Mouse (Mus musculus): Measurements from ENCODE around the gene Anks1b. TPM values are rescaled to one million over a fixed set of nuclear protein-coding genes. Genes with fewer than 3 reads are reported as not detected.
A peak's percentile ranks its signal among the peaks of the same experiment; 100 is the strongest.

Anks1b gene
- polyA plus RNA-seq, 1 experiment from 2014 or later, result 13.0 TPM

DNA sequence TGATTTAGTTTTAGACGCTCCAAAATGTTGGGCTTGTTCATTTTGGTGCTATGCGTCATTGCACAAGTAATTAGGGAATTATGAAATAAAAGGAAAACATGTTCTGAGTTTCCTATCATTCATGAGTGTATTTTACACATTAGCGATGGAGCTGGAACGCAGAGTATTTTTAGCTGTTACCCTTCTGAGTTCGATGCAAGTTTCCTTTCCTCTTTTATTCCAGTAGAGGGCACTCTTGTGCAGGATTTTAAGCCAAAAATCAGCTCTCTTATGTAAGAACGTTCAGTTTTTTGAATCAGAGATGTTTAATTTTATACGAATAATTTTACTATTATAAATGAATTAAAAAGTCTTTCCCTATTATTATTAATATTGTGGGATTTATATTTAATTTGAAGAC is 208.3 kb downstream of the Anks1b start:
- 23% methylated on average over 7 of the region's 7 CpGs for WGBS
- Histone ChIP-seq H3K4me3 (ENCODE audit: low read depth, low read length) (no peak overlapping the region), H3K4me1 (replicated peaks; ENCODE audit: control insufficient read depth, insufficient read depth, low read length) (no peaks in the 10 kb centered on the region), H3K27me3 (ENCODE audit: control insufficient read depth, insufficient read depth, low read length) (no peaks in the 10 kb centered on the region), H3K4me2 (replicated peaks; ENCODE audit: low read depth, low read length) (no peak overlapping the region), H3K9ac (ENCODE audit: low read depth, low read length) (no peak overlapping the region), H3K27ac (ENCODE audit: low read depth, low read length) (no peak overlapping the region), H3K36me3 (ENCODE audit: control insufficient read depth, insufficient read depth, low read length) (no peaks in the 10 kb centered on the region), H3K9me3 (ENCODE audit: control insufficient read depth, low read length) (no peaks in the 10 kb centered on the region)
- DNase-seq (ENCODE audit: low spot score), result peak; percentile 35
- ATAC-seq (ENCODE audit: low FRiP score), result no peak

DNA sequence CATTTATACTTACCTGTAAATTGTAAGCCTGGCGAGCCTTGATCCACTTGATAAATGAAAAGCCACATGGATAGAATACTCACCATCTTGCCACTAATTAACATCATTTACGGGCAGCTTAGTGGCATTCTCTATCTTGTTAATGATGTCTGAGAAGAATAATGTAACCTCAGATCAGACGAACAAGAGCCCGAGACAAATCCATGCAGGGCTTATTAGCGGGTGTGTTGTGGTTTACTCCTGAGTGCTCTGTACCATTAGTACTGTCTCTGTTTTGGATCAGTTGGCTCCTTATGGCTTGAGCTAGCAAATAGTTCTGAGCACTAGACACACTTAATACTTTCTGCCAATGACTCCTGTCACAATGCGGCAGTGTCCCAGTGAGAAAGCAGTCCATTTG is 220.6 kb downstream of the Anks1b start:
- no peak for ATAC-seq (ENCODE audit: low FRiP score)

GRCm38 (mm10) chr10:90112662-90113061 is 239.4 kb downstream of the Anks1b start:
- 63% methylated on average over 5 of the region's 5 CpGs for WGBS
- Histone ChIP-seq H3K4me2 (replicated peaks; ENCODE audit: low read depth, low read length) (no peak overlapping the region), H3K4me1 (replicated peaks; ENCODE audit: control insufficient read depth, insufficient read depth, low read length) (no peaks in the 10 kb centered on the region), H3K9me3 (ENCODE audit: control insufficient read depth, low read length) (no peaks in the 10 kb centered on the region), H3K27me3 (ENCODE audit: control insufficient read depth, insufficient read depth, low read length) (no peaks in the 10 kb centered on the region), H3K36me3 (ENCODE audit: control insufficient read depth, insufficient read depth, low read length) (no peaks in the 10 kb centered on the region), H3K4me3 (ENCODE audit: low read depth, low read length) (no peak overlapping the region), H3K9ac (ENCODE audit: low read depth, low read length) (no peak overlapping the region), H3K27ac (ENCODE audit: low read depth, low read length) (no peak overlapping the region)
- ATAC-seq (ENCODE audit: low FRiP score) (no peak), DNase-seq (ENCODE audit: low spot score) (no peak)

More for the DNA sequence above, 220.6 kb downstream of the Anks1b start:
- no peak overlapping the region for H3K27ac ChIP-seq (ENCODE audit: low read depth, low read length)
- no peaks in the 10 kb centered on the region for H3K4me1 ChIP-seq (replicated peaks; ENCODE audit: control insufficient read depth, insufficient read depth, low read length)
- DNase-seq (ENCODE audit: low spot score), result no peak
- H3K4me2 ChIP-seq (replicated peaks; ENCODE audit: low read depth, low read length), result no peak overlapping the region
- H3K9ac ChIP-seq (ENCODE audit: low read depth, low read length), result no peak overlapping the region
- H3K27me3 ChIP-seq (ENCODE audit: control insufficient read depth, insufficient read depth, low read length), result no peaks in the 10 kb centered on the region
- H3K36me3 ChIP-seq (ENCODE audit: control insufficient read depth, insufficient read depth, low read length), result no peaks in the 10 kb centered on the region
- WGBS, result 91% methylated on average over 6 of the region's 6 CpGs
- no peaks in the 10 kb centered on the region for H3K9me3 ChIP-seq (ENCODE audit: control insufficient read depth, low read length)
- no peak overlapping the region for H3K4me3 ChIP-seq (ENCODE audit: low read depth, low read length)

DNA sequence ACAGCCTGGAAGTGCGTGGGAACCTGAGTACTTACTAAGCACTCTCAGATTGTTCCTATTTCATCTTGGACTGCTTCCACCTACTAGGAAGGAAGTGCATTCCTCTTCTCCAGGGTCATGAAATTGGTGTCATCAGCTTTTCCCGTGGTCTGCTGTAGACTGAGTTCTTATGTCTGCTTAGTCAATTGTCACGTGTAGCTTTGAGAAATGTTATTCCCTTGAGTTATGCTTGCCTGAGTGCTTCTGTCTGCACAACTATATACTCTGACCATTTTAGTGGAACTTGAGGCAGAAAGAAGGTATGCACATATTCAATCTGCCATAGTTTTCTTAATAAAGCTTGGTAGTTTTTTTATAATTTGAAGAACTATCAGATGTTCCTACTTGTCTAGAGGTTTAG is 243.6 kb downstream of the Anks1b start:
- Histone ChIP-seq H3K9me3 (ENCODE audit: control insufficient read depth, low read length) (no peaks in the 10 kb centered on the region), H3K27me3 (ENCODE audit: control insufficient read depth, insufficient read depth, low read length) (no peaks in the 10 kb centered on the region)
- no peak for ATAC-seq (ENCODE audit: low FRiP score)

GRCm38 (mm10) chr10:90117836-90118235 is 244.5 kb downstream of the Anks1b start:
- Histone ChIP-seq H3K4me1 (replicated peaks; ENCODE audit: control insufficient read depth, insufficient read depth, low read length) (no peaks in the 10 kb centered on the region), H3K36me3 (ENCODE audit: control insufficient read depth, insufficient read depth, low read length) (no peaks in the 10 kb centered on the region), H3K9me3 (ENCODE audit: control insufficient read depth, low read length) (no peaks in the 10 kb centered on the region), H3K27me3 (ENCODE audit: control insufficient read depth, insufficient read depth, low read length) (no peaks in the 10 kb centered on the region), H3K4me3 (ENCODE audit: low read depth, low read length) (no peak overlapping the region), H3K9ac (ENCODE audit: low read depth, low read length) (no peak overlapping the region), H3K4me2 (replicated peaks; ENCODE audit: low read depth, low read length) (no peak overlapping the region), H3K27ac (ENCODE audit: low read depth, low read length) (no peak overlapping the region)
- DNase-seq (ENCODE audit: low spot score), result no peak
- WGBS, result 91% methylated on average over 2 of the region's 2 CpGs
- ATAC-seq (ENCODE audit: low FRiP score), result no peak

More for the DNA sequence above, 243.6 kb downstream of the Anks1b start:
- Histone ChIP-seq H3K4me2 (replicated peaks; ENCODE audit: low read depth, low read length) (no peak overlapping the region), H3K4me3 (ENCODE audit: low read depth, low read length) (no peak overlapping the region), H3K27ac (ENCODE audit: low read depth, low read length) (no peak overlapping the region), H3K4me1 (replicated peaks; ENCODE audit: control insufficient read depth, insufficient read depth, low read length) (no peaks in the 10 kb centered on the region), H3K9ac (ENCODE audit: low read depth, low read length) (no peak overlapping the region), H3K36me3 (ENCODE audit: control insufficient read depth, insufficient read depth, low read length) (no peaks in the 10 kb centered on the region)
- WGBS, result 91% methylated on average over 3 of the region's 3 CpGs
- DNase-seq (ENCODE audit: low spot score), result no peak

- H3K4me1 ChIP-seq (replicated peaks; ENCODE audit: control insufficient read depth, insufficient read depth, low read length), result no peaks in the 10 kb centered on the region
- H3K4me3 ChIP-seq (ENCODE audit: low read depth, low read length), result no peak overlapping the region
- no peaks in the 10 kb centered on the region for H3K36me3 ChIP-seq (ENCODE audit: control insufficient read depth, insufficient read depth, low read length)
- H3K9ac ChIP-seq (ENCODE audit: low read depth, low read length), result no peak overlapping the region
- DNase-seq (ENCODE audit: low spot score) (no peak), ATAC-seq (ENCODE audit: low FRiP score) (no peak)
- no peak overlapping the region for H3K4me2 ChIP-seq (replicated peaks; ENCODE audit: low read depth, low read length)
- H3K9me3 ChIP-seq (ENCODE audit: control insufficient read depth, low read length), result no peaks in the 10 kb centered on the region
- no peak overlapping the region for H3K27ac ChIP-seq (ENCODE audit: low read depth, low read length)
- no peaks in the 10 kb centered on the region for H3K27me3 ChIP-seq (ENCODE audit: control insufficient read depth, insufficient read depth, low read length)
Observed at GRCm38 (mm10) chr10:90137538-90137937, 264.2 kb downstream of the Anks1b start.

- H3K9ac ChIP-seq (ENCODE audit: low read depth, low read length), result no peak overlapping the region
- no peaks in the 10 kb centered on the region for H3K27me3 ChIP-seq (ENCODE audit: control insufficient read depth, insufficient read depth, low read length)
- no peaks in the 10 kb centered on the region for H3K4me1 ChIP-seq (replicated peaks; ENCODE audit: control insufficient read depth, insufficient read depth, low read length)
- H3K36me3 ChIP-seq (ENCODE audit: control insufficient read depth, insufficient read depth, low read length), result no peaks in the 10 kb centered on the region
- no peak overlapping the region for H3K4me2 ChIP-seq (replicated peaks; ENCODE audit: low read depth, low read length)
- H3K9me3 ChIP-seq (ENCODE audit: control insufficient read depth, low read length), result no peaks in the 10 kb centered on the region
- ATAC-seq (ENCODE audit: low FRiP score) (no peak), DNase-seq (ENCODE audit: low spot score) (no peak)
- H3K4me3 ChIP-seq (ENCODE audit: low read depth, low read length), result no peak overlapping the region
- no peak overlapping the region for H3K27ac ChIP-seq (ENCODE audit: low read depth, low read length)
Observed at GRCm38 (mm10) chr10:90140947-90141346, 267.6 kb downstream of the Anks1b start.

- H3K9ac ChIP-seq (ENCODE audit: low read depth, low read length), result no peak overlapping the region
- no peaks in the 10 kb centered on the region for H3K36me3 ChIP-seq (ENCODE audit: control insufficient read depth, insufficient read depth, low read length)
- no peaks in the 10 kb centered on the region for H3K9me3 ChIP-seq (ENCODE audit: control insufficient read depth, low read length)
- no peak for ATAC-seq (ENCODE audit: low FRiP score)
- H3K4me3 ChIP-seq (ENCODE audit: low read depth, low read length), result no peak overlapping the region
- no peak overlapping the region for H3K4me2 ChIP-seq (replicated peaks; ENCODE audit: low read depth, low read length)
- 91% methylated on average over 1 of the region's 1 CpGs for WGBS
- DNase-seq (ENCODE audit: low spot score), result no peak
- H3K27ac ChIP-seq (ENCODE audit: low read depth, low read length), result no peak overlapping the region
- no peaks in the 10 kb centered on the region for H3K4me1 ChIP-seq (replicated peaks; ENCODE audit: control insufficient read depth, insufficient read depth, low read length)
- no peaks in the 10 kb centered on the region for H3K27me3 ChIP-seq (ENCODE audit: control insufficient read depth, insufficient read depth, low read length)
Observed at GRCm38 (mm10) chr10:90144444-90144843, 271.1 kb downstream of the Anks1b start.

- Histone ChIP-seq H3K4me3 (ENCODE audit: low read depth, low read length) (no peak overlapping the region), H3K4me2 (replicated peaks; ENCODE audit: low read depth, low read length) (no peak overlapping the region), H3K9me3 (ENCODE audit: control insufficient read depth, low read length) (no peaks in the 10 kb centered on the region), H3K9ac (ENCODE audit: low read depth, low read length) (no peak overlapping the region), H3K27me3 (ENCODE audit: control insufficient read depth, insufficient read depth, low read length) (no peaks in the 10 kb centered on the region), H3K36me3 (ENCODE audit: control insufficient read depth, insufficient read depth, low read length) (no peaks in the 10 kb centered on the region), H3K4me1 (replicated peaks; ENCODE audit: control insufficient read depth, insufficient read depth, low read length) (no peaks in the 10 kb centered on the region), H3K27ac (ENCODE audit: low read depth, low read length) (no peak overlapping the region)
- ATAC-seq (ENCODE audit: low FRiP score) (no peak), DNase-seq (ENCODE audit: low spot score) (no peak)
Observed at GRCm38 (mm10) chr10:90151510-90151909, 278.2 kb downstream of the Anks1b start.
